Mouse (Mus musculus): Measurements from ENCODE around the gene Ssbp3. TPM values are rescaled to one million over a fixed set of nuclear protein-coding genes. Genes with fewer than 3 reads are reported as not detected.

Ssbp3 gene
- polyA plus RNA-seq, 1 experiment from 2014 or later, result 98.6 TPM

DNA sequence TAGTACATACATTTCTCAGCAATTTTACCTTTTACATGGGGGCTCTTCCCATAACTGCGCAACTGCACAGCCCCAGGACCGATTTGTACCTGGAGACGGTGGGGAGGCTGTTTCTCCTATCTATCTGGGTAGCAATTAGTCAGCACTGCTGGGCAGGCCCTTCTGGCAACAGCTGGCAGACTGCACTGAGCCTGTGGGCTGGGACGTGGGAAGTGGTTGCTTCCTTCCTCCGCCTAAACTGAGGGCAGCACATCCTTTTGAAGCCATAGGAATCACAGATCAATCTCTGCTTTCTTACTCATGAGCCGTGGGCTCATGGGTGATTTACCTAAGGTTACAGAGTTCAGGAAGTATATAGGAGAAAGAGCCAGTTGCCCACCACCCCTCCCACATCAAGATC lies 148.3 kb downstream of the Ssbp3 start:
- H3K9me3 ChIP-seq (replicated peaks), result no peaks in the 10 kb centered on the region
- peaks cover 87% of the 10 kb centered on the region for H3K36me3 ChIP-seq
- no peak overlapping the region for H3K9ac ChIP-seq
- H3K27ac ChIP-seq, result no peak overlapping the region
- ATAC-seq, result no peak
- 62% methylated on average over 6 of the region's 6 CpGs for WGBS (ENCODE audit: insufficient replicate concordance)
- H3K27me3 ChIP-seq (replicated peaks), result no peaks in the 10 kb centered on the region
- H3K4me2 ChIP-seq, result no peak overlapping the region
- H3K4me3 ChIP-seq, result no peak overlapping the region
- no peaks in the 10 kb centered on the region for H3K4me1 ChIP-seq

GRCm38 (mm10) chr4:107061560-107061959 lies 151.1 kb downstream of the Ssbp3 start:
- no peak overlapping the region for H3K4me3 ChIP-seq
- H3K4me1 ChIP-seq, result peaks cover 20% of the 10 kb centered on the region
- H3K27ac ChIP-seq, result no peak overlapping the region
- peaks cover 83% of the 10 kb centered on the region for H3K36me3 ChIP-seq
- 78% methylated on average over 4 of the region's 4 CpGs for WGBS (ENCODE audit: insufficient replicate concordance)
- no peak overlapping the region for H3K4me2 ChIP-seq
- no peaks in the 10 kb centered on the region for H3K9me3 ChIP-seq (replicated peaks)
- no peaks in the 10 kb centered on the region for H3K27me3 ChIP-seq (replicated peaks)
- ATAC-seq, result no peak
- no peak overlapping the region for H3K9ac ChIP-seq

- no peak for ATAC-seq
- Histone ChIP-seq H3K4me1 (peaks cover 32% of the 10 kb centered on the region), H3K4me2 (no peak overlapping the region), H3K4me3 (no peak overlapping the region), H3K9ac (no peak overlapping the region), H3K36me3 (peaks cover 66% of the 10 kb centered on the region), H3K9me3 (replicated peaks) (no peaks in the 10 kb centered on the region), H3K27me3 (replicated peaks) (no peaks in the 10 kb centered on the region), H3K27ac (no peak overlapping the region)
- 69% methylated on average over 3 of the region's 3 CpGs for WGBS (ENCODE audit: insufficient replicate concordance)
Observed at GRCm38 (mm10) chr4:107063214-107063613, 152.7 kb downstream of the Ssbp3 start.

GRCm38 (mm10) chr4:107064394-107065098 lies 154.0 kb downstream of the Ssbp3 start:
- Histone ChIP-seq H3K9me3 (replicated peaks) (no peaks in the 10 kb centered on the region), H3K27me3 (replicated peaks) (no peaks in the 10 kb centered on the region), H3K4me1 (peaks cover 33% of the 10 kb centered on the region), H3K9ac (no peak overlapping the region), H3K27ac (no peak overlapping the region), H3K36me3 (peaks cover 53% of the 10 kb centered on the region), H3K4me3 (no peak overlapping the region), H3K4me2 (no peak overlapping the region)
- WGBS (ENCODE audit: insufficient replicate concordance), result 71% methylated on average over 5 of the region's 5 CpGs
- ATAC-seq, result no peak

DNA sequence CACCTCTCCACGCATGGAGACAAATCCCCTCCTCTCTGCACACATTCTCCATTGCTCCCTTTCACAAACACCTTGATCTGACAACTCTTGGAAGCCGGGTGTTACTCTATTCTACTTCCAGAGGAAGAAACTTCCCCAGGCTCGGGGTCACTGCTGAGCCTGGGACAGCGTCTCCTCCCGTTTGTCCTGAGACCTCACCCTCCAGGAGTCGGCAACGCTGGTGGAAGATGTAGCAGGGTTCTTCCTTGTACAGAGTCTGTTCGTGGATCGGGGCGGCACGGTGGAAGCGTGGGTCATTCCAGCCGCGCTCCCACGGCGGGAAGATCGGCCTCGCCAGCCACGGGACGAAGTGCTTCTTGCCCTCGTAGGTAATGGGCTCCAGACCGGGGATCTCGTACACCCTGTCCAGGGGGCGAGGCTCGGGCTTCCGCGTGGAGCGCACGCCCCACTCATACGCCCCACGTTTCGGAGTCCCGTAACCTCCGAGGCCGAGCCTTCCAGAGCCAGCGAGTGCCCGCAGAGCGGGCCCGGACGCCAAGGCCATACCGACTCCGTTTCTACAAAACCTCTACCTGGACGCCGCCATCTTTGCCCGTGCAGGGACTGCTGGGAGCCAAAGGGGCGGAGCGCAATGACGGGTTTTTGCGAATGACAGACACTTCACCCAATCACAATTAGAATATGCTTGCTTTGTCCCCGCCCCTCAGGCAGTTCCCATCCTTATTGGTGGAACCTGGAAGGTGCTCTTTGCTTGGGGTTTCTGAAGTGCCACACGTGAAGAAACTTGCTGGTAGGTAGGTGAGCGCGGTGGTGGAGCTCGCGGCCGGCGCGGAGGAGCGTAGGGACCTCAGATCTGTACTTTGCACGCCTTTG lies 156.0 kb downstream of the Ssbp3 start, which contains the start of the genes Mrpl37 and Cyb5rl:
TSS of gene Mrpl37 (minus strand) at position 617 of the 873 bp plus-strand sequence.
TSS of gene Cyb5rl (plus strand) at position 737 of the 873 bp plus-strand sequence.
- peak within 1 kb of the TSS; percentile 57; the same call in 1 of the 2 replicates for H3K27ac ChIP-seq
- H3K9ac ChIP-seq, result peak within 1 kb of the TSS; percentile 83
- WGBS (ENCODE audit: insufficient replicate concordance), result under 1% methylated on average over 60 of the region's 60 CpGs
- no peaks in the 10 kb centered on the region for H3K27me3 ChIP-seq (replicated peaks)
- H3K9me3 ChIP-seq (replicated peaks), result no peaks in the 10 kb centered on the region
- peak within 1 kb of the TSS; percentile 80 for H3K4me3 ChIP-seq
- peak within 1 kb of the TSS; percentile 94 for H3K4me2 ChIP-seq
- ATAC-seq, result peak; percentile 97
- peaks cover 33% of the 10 kb centered on the region for H3K4me1 ChIP-seq
- peaks cover 34% of the 10 kb centered on the region for H3K36me3 ChIP-seq

DNA sequence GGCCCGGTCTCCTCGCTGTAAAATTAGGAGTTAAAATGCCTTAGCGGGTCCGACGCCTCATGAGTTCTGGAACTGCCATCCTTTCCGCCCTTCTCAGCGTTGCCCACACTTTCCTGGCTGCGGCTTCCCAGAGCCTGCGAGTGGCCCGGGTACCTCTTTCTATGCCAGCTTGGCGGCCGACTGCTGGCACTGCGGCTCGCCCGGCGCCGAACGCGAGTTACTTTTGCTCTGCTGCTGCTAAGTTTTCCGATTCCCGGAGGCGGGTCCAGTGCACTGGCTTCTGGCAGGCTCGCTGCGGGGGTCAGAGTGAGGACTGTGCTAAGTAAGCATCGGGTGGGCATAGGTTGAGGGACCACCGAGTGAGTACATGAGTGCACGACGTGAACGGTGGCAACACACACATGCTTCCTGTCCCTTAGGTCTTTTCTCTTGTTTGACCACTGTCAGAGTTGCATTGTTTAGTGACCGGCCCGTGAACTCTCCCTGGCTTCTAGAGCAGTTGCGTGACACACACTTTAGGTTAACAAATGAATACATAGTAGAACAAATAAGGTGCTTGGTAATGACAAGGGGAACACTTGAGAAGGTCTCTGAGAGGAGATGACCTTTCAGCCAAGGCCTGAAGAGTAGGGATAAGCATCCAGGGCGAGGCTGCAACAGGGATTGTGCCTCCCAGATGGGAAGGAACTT lies 156.8 kb downstream of the Ssbp3 start:
- no peak overlapping the region for H3K27ac ChIP-seq
- 5% methylated on average over 33 of the region's 33 CpGs for WGBS (ENCODE audit: insufficient replicate concordance)
- H3K4me1 ChIP-seq, result peaks cover 33% of the 10 kb centered on the region
- peak overlapping the region; percentile 94 for H3K4me2 ChIP-seq
- H3K36me3 ChIP-seq, result peaks cover 27% of the 10 kb centered on the region
- H3K4me3 ChIP-seq, result peak overlapping the region; percentile 80
- no peaks in the 10 kb centered on the region for H3K27me3 ChIP-seq (replicated peaks)
- H3K9ac ChIP-seq, result peak overlapping the region; percentile 75
- ATAC-seq, result peak; percentile 20
- no peaks in the 10 kb centered on the region for H3K9me3 ChIP-seq (replicated peaks)

- Histone ChIP-seq H3K4me1 (peaks cover 10% of the 10 kb centered on the region), H3K4me3 (no peak overlapping the region), H3K4me2 (no peak overlapping the region), H3K27ac (no peak overlapping the region), H3K36me3 (no peaks in the 10 kb centered on the region), H3K9me3 (replicated peaks) (no peaks in the 10 kb centered on the region), H3K27me3 (replicated peaks) (no peaks in the 10 kb centered on the region), H3K9ac (no peak overlapping the region)
- WGBS (ENCODE audit: insufficient replicate concordance), result 72% methylated on average over 9 of the region's 9 CpGs
- ATAC-seq, result no peak
Observed at GRCm38 (mm10) chr4:107072343-107072742, 161.8 kb downstream of the Ssbp3 start.

DNA sequence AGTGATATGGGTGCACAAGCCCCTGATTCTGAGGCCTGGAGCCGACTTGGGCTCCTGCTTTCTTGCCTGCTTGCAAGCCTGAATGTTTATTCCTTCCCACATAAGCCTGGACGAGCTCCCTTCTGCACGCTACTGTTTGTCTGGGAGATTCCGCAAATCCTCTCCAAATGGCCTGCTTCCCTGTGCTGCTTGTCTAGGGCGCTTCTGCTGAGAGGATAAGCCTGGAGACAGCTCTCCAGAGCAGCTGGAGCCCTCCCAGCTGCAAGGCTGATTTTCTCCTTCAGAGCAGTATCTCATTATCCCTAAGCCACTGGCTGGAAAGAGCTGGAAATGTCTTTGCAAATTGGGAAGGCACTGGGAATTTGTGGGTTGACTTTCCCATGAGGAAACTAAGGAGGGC lies 165.0 kb downstream of the Ssbp3 start:
- Histone ChIP-seq H3K9me3 (replicated peaks) (no peaks in the 10 kb centered on the region), H3K27ac (no peak overlapping the region), H3K27me3 (replicated peaks) (no peaks in the 10 kb centered on the region), H3K4me1 (peaks cover 2% of the 10 kb centered on the region; the same call in 1 of the 2 replicates), H3K9ac (no peak overlapping the region), H3K4me2 (no peak overlapping the region), H3K36me3 (no peaks in the 10 kb centered on the region), H3K4me3 (no peak overlapping the region)
- ATAC-seq, result no peak
- WGBS (ENCODE audit: insufficient replicate concordance), result 73% methylated on average over 5 of the region's 5 CpGs

- peaks cover 5% of the 10 kb centered on the region; the same call in 1 of the 2 replicates for H3K4me1 ChIP-seq
- no peak overlapping the region for H3K4me3 ChIP-seq
- H3K27ac ChIP-seq, result no peak overlapping the region
- WGBS (ENCODE audit: insufficient replicate concordance), result 73% methylated on average over 4 of the region's 4 CpGs
- H3K27me3 ChIP-seq (replicated peaks), result no peaks in the 10 kb centered on the region
- no peak overlapping the region for H3K9ac ChIP-seq
- no peaks in the 10 kb centered on the region for H3K36me3 ChIP-seq
- no peaks in the 10 kb centered on the region for H3K9me3 ChIP-seq (replicated peaks)
- no peak overlapping the region for H3K4me2 ChIP-seq
- peak; percentile 47; the same call in 1 of the 2 replicates for ATAC-seq
Observed at GRCm38 (mm10) chr4:107078894-107079293, 168.4 kb downstream of the Ssbp3 start.

GRCm38 (mm10) chr4:107079716-107080115 lies 169.2 kb downstream of the Ssbp3 start:
- H3K4me3 ChIP-seq, result no peak overlapping the region
- H3K4me1 ChIP-seq, result peaks cover 5% of the 10 kb centered on the region; the same call in 1 of the 2 replicates
- no peaks in the 10 kb centered on the region for H3K27me3 ChIP-seq (replicated peaks)
- no peak overlapping the region for H3K9ac ChIP-seq
- ATAC-seq, result no peak
- H3K36me3 ChIP-seq, result no peaks in the 10 kb centered on the region
- no peak overlapping the region for H3K4me2 ChIP-seq
- no peaks in the 10 kb centered on the region for H3K9me3 ChIP-seq (replicated peaks)
- H3K27ac ChIP-seq, result no peak overlapping the region

DNA sequence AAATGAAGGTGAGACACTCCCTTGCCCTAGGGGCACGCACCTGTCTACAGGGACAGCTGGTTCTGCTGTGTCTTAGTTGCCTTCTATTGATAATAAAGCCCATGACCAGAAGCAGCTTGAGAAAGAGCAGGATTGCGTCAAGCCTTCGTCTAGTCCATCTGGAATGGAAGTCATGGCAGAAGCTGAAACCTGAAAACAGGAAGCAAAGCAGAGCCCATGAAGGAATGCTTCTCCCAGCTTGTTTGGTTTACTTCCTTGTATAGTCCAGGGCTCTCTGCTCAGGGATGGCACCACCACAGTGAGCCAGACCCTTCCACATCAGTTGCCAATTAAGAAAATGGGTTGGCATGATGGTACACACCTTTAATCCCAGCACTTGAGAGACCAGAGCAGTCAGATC lies 171.7 kb downstream of the Ssbp3 start:
- no peak overlapping the region for H3K4me2 ChIP-seq
- no peaks in the 10 kb centered on the region for H3K36me3 ChIP-seq
- peaks cover 5% of the 10 kb centered on the region; the same call in 1 of the 2 replicates for H3K4me1 ChIP-seq
- 73% methylated on average over 3 of the region's 3 CpGs for WGBS (ENCODE audit: insufficient replicate concordance)
- no peaks in the 10 kb centered on the region for H3K9me3 ChIP-seq (replicated peaks)
- no peak overlapping the region for H3K4me3 ChIP-seq
- no peaks in the 10 kb centered on the region for H3K27me3 ChIP-seq (replicated peaks)
- H3K9ac ChIP-seq, result no peak overlapping the region
- no peak overlapping the region for H3K27ac ChIP-seq
- no peak for ATAC-seq
